Mouse (Mus musculus) thymus, adult 2 months (tissue): ENCODE results near the gene Birc7.

ENCODE experiments used
- CTCF ChIP-seq: fragments of 200-500 bp; IDR thresholded peaks from 2 replicates; pipeline ENCODE4 v1.5.1; 2012; ENCODE audit warnings: mild to moderate bottlenecking, control low read depth, low read length, moderate library complexity, borderline replicate concordance; ENCODE audit not compliant: control insufficient read depth, poor library complexity, insufficient read depth; ENCODE audit errors: extremely low read depth
- POLR2A ChIP-seq: fragments of 200-500 bp; IDR thresholded peaks from 2 replicates; pipeline ENCODE4 v1.6.1; 2012; ENCODE audit warnings: mild to moderate bottlenecking, low read length, control low read depth, moderate library complexity; ENCODE audit not compliant: control insufficient read depth, poor library complexity, insufficient read depth; ENCODE audit errors: extremely low read depth

GRCm38 (mm10) chr2:180902086-180902485 is 26.7 kb upstream of the Birc7 start:
- TF ChIP-seq CTCF (no peak), POLR2A (no peak)
